Mouse (Mus musculus) granulocyte monocyte progenitor cell, adult 5-6 weeks (primary cell): ENCODE results near the gene Hax1. TPM values are rescaled to one million over a fixed set of nuclear protein-coding genes. Genes with fewer than 3 reads are reported as not detected.

Experiments used
- ATAC-seq: replicated peaks from 2 replicates; pipeline ENCODE4 v1.8.0; 2016; ENCODE audit warnings: mild to moderate bottlenecking, moderate TSS enrichment, inconsistent platforms; ENCODE audit not compliant: poor library complexity, severe bottlenecking
- total RNA-seq, 2 experiments: library from RNA; stranded (forward) in 1 of 2; stranded (reverse) in 1 of 2; fragments of 200-712, 200-1000 nt in 1 of 2; fragments of >200 nt in 1 of 2; fragmentation: Nextera tagmentation in 1 of 2; gene quantifications; 2 replicates each; pipeline ENCODE4 v1.2.3; 2014 to 2017

The Hax1 gene
- total RNA-seq, 2 experiments from 2014 or later, result 86.2 to 123 TPM

- no peak for ATAC-seq
Measured at GRCm38 (mm10) chr3:89962751-89963220, 35.8 kb downstream of the Hax1 start.

- ATAC-seq, result no peak
Measured at GRCm38 (mm10) chr3:89962059-89962750, 36.4 kb downstream of the Hax1 start.

DNA sequence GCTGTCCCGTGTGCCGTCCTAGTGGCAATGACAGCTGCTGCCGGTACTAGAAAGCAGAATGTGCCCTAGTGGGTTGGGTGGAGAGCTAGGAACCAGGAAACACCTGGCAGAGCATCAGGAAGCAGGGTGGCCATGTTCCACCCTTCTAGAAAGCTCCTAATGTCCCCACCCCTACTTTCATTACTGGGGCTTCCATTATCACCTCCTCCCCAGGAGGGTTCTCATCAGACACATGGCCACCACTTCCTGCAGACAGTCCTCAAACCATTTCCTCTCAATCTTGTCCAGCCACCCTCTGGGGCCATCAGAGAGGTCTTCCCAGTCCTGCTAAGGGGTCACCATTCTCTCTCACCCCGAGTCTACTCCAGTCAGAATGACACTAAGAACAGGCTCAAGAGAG lies 37.1 kb downstream of the Hax1 start:
- ATAC-seq, result peak; percentile 35

GRCm38 (mm10) chr3:89960469-89960868 lies 38.1 kb downstream of the Hax1 start:
- peak; percentile 75 for ATAC-seq

DNA sequence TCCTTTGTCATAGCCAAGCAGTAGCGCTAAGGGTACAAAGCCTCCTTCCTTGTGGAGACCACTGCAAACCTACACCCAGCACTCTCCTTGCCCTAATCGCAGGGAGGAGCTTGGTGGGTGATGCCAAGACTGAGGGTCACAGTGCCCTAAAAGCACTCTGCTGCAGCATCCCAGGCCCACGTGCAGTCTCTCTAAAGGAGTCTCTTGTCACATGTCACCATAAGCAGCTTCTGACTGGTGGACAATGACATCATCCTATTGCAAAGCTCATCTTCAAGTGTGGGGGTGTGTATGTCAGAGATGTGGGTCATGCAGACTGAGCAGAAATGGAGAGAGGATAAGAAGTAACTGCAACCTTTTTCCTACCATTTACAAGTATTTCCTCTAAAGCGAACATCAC lies 39.1 kb downstream of the Hax1 start:
- ATAC-seq, result no peak

DNA sequence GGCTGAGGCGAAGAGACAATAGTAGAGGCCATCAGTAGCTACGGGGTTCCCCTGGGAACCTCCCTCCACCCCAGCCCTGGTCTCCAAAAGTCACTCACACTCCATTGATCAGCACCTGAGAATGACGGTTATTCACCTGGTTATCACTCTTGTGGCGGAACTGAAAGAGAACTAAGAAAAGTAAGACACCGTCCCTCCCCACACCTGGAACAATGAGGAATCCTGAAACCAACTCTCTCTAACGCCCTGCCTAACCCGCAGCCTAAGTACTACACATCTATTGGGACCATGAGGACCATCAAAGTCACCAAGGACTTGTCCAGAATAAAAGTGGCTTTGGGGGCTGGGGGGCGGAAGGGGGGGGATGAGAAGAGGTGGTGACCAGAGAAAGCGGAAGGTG lies 40.7 kb downstream of the Hax1 start:
- no peak for ATAC-seq

- no peak for ATAC-seq
Measured at GRCm38 (mm10) chr3:89956177-89956971, 42.2 kb downstream of the Hax1 start.

- peak; percentile 86 for ATAC-seq
Measured at GRCm38 (mm10) chr3:89953420-89953819, 45.2 kb downstream of the Hax1 start.

DNA sequence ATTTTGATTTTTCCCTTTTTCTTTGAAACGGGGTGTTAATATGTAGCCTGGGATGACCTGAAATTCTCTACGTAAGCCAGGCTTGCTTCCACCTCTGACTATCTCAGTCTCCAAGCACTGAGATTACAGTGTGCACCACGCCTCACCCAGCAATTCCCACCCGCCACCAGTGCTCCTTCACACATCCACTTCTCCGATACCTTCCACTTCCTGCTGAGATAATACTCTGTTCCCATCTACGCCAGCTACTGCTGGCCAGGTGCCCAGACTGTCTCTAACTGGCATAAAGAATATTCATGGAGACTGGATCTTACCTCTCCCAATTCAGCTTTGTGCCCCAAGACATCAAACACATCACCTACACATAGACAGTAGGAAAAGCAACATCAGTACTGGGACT lies 49.9 kb downstream of the Hax1 start:
- ATAC-seq, result no peak

DNA sequence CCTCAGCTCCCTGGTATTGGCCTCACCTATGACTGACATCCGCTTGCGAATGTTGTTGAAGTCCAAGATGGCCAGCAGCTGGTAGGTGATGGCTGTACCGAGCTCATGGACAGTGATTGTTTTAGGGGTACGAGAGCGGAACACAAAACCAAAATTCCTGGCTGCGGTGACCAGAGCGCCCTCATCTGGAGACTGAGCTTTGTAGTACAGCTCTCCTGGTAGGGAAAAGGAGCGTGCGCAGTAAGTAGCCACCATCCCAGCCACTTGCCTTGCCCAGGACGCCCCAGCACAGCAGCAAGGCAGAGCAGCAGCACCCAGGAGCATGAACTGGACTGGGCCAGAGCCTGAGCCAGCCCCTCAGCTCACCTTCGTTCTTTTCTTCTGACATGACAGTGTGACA lies 50.6 kb downstream of the Hax1 start:
- ATAC-seq, result no peak

Other genes with a start within 250 kb of the Hax1 start
- gene Chrnb2, start 234.1 kb downstream of the Hax1 start, total RNA-seq (2014; fragmentation: Nextera tagmentation), result 0.77 TPM in 1 of 2 replicates, not detected in the other
- gene Chrnb2, start 234.1 kb downstream of the Hax1 start, total RNA-seq (2017), result 0.39 and 0.72 TPM in 2 replicates
- gene Ube2q1, start 225.2 kb downstream of the Hax1 start, total RNA-seq (2014; fragmentation: Nextera tagmentation), result 95.1 and 123 TPM in 2 replicates
- 110 and 118 TPM in 2 replicates for gene Ube2q1, start 225.2 kb downstream of the Hax1 start, total RNA-seq (2017)
- gene She, start 167.4 kb downstream of the Hax1 start, total RNA-seq (2014; fragmentation: Nextera tagmentation), result not detected in 2 replicates
- not detected in 2 replicates for gene She, start 167.4 kb downstream of the Hax1 start, total RNA-seq (2017)
- gene Il6ra, start 85.6 kb downstream of the Hax1 start, total RNA-seq (2014; fragmentation: Nextera tagmentation), result 35.2 and 36.8 TPM in 2 replicates
- 14.7 and 20.8 TPM in 2 replicates for gene Il6ra, start 85.6 kb downstream of the Hax1 start, total RNA-seq (2017)
- gene Atp8b2, start 35.3 kb downstream of the Hax1 start, total RNA-seq (2014; fragmentation: Nextera tagmentation), result 12.2 and 35.5 TPM in 2 replicates
- gene Atp8b2, start 35.3 kb downstream of the Hax1 start, total RNA-seq (2017), result 29.3 and 31.4 TPM in 2 replicates
- 35.2 and 45.3 TPM in 2 replicates for gene 4933434E20Rik, start 52.9 kb upstream of the Hax1 start, total RNA-seq (2014; fragmentation: Nextera tagmentation)
- 49.6 and 63.6 TPM in 2 replicates for gene 4933434E20Rik, start 52.9 kb upstream of the Hax1 start, total RNA-seq (2017)
- gene Ubap2l, start 53.8 kb upstream of the Hax1 start, total RNA-seq (2014; fragmentation: Nextera tagmentation), result 242 and 252 TPM in 2 replicates
- 124 and 135 TPM in 2 replicates for gene Ubap2l, start 53.8 kb upstream of the Hax1 start, total RNA-seq (2017)
- 529 and 543 TPM in 2 replicates for gene Tpm3, start 73.9 kb upstream of the Hax1 start, total RNA-seq (2014; fragmentation: Nextera tagmentation)
- 806 and 846 TPM in 2 replicates for gene Tpm3, start 73.9 kb upstream of the Hax1 start, total RNA-seq (2017)
- gene Nup210l, start 105.4 kb upstream of the Hax1 start, total RNA-seq (2014; fragmentation: Nextera tagmentation), result 0.28 and 1.8 TPM in 2 replicates
- gene Nup210l, start 105.4 kb upstream of the Hax1 start, total RNA-seq (2017), result 0.31 and 0.52 TPM in 2 replicates
- 6,284 and 6,500 TPM in 2 replicates for gene Rps27, start 214.9 kb upstream of the Hax1 start, total RNA-seq (2014; fragmentation: Nextera tagmentation)
- 3,798 and 4,186 TPM in 2 replicates for gene Rps27, start 214.9 kb upstream of the Hax1 start, total RNA-seq (2017)
- 1.1 and 1.3 TPM in 2 replicates for gene Rab13, start 214.9 kb upstream of the Hax1 start, total RNA-seq (2014; fragmentation: Nextera tagmentation)
- 0.52 and 3.0 TPM in 2 replicates for gene Rab13, start 214.9 kb upstream of the Hax1 start, total RNA-seq (2017)
- 85.8 and 89.8 TPM in 2 replicates for gene Jtb, start 232.8 kb upstream of the Hax1 start, total RNA-seq (2014; fragmentation: Nextera tagmentation)
- gene Jtb, start 232.8 kb upstream of the Hax1 start, total RNA-seq (2017), result 44.6 and 55.5 TPM in 2 replicates
- gene Creb3l4, start 244.7 kb upstream of the Hax1 start, total RNA-seq (2014; fragmentation: Nextera tagmentation), result not detected in 2 replicates
- not detected in 2 replicates for gene Creb3l4, start 244.7 kb upstream of the Hax1 start, total RNA-seq (2017)
- gene Slc39a1, start 249.4 kb upstream of the Hax1 start, total RNA-seq (2014; fragmentation: Nextera tagmentation), result 26.6 and 35.3 TPM in 2 replicates
- 36.4 and 36.6 TPM in 2 replicates for gene Slc39a1, start 249.4 kb upstream of the Hax1 start, total RNA-seq (2017)